Mouse (Mus musculus) skeletal muscle tissue, adult 2 months (tissue): ENCODE results near the gene Klhl32.
"Not testable (repeated sequence)": the region's sequence is repeated elsewhere in the genome, so short reads cannot be mapped to it uniquely, and the experiment has no call there.

Source experiments
- DNase-seq: peaks from one replicate; pipeline ENCODE4 v3.0.0-alpha.2; 2012; ENCODE audit warnings: low read depth, low spot score

Klhl32 gene

DNA sequence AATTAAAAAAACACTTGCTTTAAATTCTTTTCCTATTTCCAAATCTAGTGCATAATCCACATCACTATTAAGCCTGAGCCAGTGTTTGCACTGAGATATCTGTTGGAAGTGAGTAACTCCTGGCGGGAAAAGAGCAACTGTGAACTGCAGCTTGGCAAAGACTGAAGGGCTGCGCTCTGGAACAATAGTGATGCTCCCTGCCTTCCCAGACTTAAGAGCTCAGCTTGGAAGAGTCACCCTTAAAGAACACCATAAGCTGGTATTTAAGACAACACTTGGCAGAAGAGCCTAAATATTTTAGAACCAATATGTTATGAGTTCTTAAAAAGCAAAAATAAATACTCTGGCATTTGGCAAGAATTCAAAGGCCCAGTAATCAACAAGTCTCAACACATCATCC is 55.7 kb downstream of the Klhl32 start:
- DNase-seq, result no peak

DNA sequence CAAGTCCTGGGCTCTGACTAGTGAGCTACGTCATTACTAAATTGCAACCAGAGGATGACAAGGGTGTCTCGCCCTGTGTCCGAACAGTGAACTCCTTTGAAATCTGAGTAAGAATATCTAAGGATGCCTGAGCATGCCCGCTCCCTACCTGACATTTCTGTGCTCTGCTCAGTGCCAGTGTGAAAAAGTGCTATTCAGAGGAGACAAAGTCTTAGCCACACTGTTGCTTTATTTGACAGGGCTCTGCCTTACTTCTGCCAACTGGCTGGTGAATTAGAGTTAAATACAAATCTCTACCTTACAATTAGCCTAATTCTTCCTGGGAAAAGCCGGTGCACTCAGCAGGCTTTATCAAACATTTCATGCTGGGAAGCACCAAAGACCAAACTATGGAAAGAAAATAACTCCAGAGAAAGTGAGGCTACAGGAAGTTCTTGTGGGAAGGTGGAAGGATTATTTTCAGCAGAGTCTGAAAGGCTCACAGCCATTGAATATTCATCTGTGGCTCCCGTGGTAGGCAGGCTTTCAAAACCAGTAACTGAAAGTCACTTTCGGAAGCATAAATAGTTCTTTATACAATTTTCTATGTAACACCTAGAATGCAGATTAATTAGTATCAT is 57.1 kb downstream of the Klhl32 start:
- DNase-seq, result no peak

DNA sequence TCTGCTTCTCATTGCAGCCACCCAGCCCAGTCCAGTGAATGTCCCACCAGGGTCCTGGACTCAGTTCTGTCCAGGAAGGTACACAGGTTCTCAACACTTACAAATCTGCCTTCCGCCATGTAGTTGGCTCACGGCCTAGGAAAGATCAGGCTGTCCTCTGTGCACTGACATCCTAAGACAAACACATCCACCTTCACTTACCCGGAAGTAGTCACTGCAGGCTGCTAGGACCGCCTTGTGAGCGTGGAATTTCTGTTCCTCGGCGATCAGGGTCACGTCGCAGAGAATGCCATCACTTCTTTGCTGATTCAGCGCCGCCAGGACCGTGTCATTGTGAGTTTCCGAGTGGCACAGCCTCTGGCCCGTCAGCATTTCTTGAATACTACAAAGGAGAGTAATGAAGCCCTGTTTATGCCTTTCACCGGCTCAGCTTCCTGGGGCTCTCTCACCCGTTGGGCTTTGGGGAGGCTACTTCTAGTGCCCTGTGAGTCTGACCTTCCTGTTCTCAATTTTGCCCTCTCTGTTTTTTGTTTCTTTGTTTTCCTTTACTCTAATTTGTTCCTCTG is 58.4 kb downstream of the Klhl32 start:
- no peak for DNase-seq

DNA sequence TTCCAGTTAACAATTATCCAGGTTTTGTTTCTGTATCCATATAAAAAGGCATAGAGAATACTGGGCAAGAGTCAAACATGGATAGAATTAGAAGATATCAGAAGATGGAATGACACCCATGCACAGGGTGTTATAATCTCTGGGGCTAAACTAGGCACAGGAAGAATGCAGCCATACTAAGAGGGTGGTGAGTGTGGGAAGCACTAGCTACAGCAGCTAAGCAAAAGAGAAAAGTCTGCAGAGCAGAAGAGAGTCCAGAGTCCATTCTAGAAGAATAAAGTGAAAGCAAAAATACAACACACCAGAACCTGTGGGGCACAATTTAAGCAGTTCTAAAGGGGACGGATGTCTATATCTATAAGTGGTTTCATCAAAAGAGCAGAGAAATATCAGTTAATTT is 61.6 kb downstream of the Klhl32 start:
- no peak for DNase-seq

DNA sequence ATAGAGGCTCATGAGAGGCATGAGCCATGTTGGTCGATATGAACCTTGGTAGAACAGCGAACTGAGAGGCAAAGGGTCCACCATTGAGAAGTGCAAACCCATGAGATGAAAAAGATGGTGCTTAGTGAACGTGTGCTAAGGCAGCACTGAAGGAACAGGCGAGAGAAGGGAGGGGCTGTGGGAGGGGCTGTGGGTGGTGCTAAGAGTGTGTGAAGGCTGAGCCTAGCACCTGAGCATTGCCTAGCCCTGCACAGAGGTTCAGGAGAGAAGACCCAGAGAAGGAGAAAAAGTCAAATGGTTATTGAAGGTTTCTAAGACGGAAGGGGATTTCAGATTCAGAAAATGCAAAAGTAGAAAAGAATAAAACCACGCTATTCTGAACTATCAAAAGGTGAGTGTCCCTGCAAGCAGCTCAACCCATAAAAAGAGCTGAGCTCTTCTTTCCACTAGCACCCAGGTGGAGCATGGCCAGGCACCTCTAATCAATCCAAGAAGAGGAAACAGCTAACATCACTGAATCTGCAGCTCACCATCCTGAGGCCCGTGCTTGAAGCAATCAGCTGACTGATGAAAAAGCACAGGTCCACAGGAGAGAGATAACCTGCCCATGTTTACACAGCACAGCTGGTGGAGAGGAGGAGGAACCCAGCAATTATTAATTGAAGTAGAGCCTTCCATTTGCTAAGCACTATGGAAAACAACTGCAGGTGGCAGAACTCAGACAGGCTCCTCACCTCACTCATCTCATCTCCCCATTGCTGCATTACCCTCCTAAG is 65.0 kb downstream of the Klhl32 start:
- DNase-seq, result no peak

DNA sequence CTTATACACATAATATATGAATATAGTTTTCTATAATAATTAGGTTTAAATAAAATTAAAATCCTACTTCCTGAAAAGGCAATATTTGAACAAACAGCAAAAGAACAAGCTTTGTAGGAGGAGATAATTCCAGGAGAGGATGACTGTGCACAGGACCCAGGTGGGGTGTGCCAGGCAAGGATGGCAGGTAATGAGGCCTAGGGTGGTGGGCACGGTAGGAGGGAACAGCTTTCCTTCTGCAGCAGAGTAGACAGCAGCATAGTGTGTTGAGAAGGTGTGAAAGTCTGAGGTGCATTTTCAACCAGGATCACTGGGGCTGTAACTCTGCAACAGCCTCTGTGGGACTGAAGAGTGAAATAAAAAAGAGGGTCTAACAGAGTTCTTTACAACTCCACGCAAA is 85.0 kb downstream of the Klhl32 start:
- no peak for DNase-seq

DNA sequence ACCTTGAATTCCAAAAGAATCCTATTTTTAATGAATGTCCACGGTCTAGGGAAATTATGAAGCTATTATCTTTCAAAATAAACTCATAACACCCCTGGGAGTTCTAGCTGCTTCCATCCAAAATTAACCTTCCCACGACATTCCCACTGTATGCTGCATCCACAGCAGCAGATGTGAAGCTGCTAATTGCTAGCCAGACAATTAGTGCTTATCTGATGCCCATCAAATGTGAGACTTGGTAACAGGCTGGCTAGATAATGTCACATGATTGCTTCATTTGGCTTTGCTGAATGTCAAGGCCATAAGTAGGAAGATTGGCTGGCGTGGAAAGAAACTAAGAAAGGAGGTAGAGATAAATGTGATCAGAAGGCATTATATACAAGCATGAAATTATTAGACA is 85.5 kb downstream of the Klhl32 start:
- no peak for DNase-seq

DNA sequence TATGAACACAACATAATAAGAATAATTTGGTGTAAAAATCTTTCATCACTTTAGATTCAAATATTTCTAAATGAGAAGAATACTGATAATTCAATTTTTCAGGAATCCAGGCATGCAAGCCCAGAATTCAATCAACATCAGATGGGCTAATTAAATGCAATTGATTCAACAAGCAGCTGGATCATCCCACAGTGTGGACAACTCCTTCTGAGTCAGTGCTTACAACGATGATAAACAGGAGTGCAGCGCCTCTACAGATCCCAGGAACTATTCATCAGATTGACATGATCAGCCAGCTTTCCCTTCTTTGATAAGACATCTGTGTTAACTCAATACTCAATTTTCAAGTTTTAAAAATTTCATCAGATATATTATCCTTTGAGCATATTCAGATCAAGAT is 86.4 kb downstream of the Klhl32 start:
- DNase-seq, result no peak

DNA sequence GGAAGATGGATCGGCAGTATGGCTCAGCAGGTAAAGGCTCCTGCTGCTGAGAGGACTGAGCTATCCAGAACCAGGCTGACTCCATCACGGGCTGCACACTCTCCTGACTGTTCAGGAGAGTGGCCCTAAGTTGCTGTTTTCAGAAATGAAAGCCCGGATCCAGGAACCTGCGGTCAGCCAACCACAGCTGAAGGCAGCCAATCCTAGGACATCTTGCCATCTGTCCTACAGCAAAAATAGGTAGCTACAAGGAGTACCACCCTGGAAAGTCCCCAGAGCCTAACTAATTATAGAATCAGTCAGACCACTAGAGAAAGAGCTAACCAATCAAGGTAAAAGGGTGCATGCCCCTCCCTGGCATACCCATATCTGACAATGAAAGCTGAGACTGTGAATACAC is 87.5 kb downstream of the Klhl32 start:
- DNase-seq, result no peak

DNA sequence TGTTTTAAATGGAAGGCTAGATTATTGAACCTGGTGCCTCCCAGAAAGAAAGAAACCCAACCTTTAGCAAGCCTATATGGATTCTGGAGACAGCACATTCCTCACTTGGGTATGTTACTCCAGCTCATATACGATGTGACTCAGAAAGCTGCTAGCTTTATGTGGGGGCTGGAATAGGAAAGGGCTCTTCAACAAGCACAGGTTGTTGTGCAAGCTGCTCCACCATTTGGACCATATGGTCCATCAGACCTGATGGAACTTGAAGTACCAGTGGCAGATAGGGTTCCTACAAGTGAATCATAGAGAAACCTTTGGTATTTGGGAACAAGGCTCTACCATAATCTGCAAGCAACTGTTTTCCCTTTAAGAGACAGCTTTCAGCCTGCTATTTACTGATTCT is 92.0 kb downstream of the Klhl32 start:
- DNase-seq, result no peak

DNA sequence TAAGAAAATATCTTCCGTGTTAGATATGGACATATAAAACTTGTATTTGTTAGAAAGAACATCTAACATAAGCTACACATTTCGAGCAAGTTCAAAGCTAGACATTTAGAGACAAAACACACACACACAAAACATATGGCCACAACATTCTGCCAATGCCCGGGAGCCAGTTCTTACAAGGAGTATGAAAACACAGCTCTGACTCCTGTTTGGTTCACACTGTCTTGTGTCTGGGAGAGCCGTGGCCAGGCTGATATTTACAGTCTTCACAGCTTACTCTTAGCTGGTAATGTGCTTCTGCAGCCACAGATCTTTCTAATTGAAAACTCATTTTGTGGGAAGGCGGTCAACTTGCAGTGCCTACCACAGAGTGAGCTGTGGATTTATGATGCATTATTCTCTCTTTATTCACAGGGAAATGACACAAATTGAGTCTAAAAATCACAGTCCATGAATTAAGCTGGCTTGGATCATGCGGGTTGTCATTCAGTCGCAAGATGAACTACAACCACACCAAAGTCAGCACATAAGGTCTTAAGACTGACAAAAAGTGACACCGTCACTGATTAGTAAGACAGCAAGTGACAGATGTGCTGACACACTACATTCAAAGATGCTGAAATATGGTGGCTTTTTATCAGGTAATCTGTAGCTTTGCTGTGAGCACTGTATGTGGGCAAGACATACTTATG is 98.3 kb downstream of the Klhl32 start:
- DNase-seq, result no peak

DNA sequence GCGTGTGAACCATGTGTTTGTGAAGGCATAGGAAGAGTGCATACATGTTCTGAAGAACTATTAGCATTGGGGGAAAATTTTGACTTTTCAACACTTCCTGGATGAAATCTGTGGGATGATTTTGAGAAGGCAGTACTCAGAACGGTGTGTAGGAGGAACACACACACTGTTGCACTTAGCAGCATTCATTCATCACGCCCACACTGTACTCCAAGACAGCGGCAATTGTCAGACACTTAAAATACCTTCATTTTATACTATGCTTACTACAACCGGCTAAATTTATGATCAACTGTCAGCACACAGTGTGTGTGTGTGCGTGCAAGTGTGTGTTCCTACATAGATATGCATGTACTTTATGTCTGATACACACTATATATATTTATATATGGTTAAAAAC is 113.8 kb downstream of the Klhl32 start:
- DNase-seq, result no peak

DNA sequence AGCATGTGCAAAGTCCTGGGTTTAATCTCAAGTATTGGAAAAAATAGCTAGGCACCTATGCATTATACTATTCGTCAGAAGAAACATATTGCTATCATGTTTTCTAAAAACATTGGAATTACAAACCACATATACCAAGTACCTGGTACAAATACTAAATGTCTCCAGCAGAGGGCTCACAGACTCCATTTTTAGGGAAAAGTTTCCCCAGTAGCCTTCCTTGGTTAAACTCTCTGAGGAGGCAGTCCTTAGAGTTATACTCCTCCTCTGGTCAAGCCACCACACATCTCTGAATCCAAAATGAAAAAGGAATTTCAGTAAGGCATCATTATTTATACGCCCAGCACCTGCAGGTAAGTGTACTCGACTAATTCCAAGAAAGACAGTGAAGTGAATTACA is 130.1 kb downstream of the Klhl32 start:
- DNase-seq, result no peak

DNA sequence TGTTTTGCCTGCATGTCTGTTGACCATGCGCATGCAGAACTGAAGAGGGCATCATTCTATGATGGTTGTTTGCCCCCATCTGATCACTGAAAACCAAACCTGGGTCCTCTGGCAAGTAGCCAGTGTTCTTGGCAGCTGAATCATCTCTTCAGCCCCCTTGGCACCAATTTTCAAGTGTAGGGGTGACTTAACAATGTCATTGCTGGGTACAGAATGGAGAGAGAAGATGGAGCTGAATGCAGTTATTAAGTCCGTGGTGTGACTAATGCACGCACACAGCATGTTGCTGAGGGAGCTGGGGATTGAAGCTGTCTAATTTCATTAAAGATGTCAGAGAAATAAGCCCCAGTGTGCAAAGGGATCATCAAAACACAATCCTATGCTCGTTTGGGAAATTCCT is 135.4 kb downstream of the Klhl32 start:
- DNase-seq, result no peak

DNA sequence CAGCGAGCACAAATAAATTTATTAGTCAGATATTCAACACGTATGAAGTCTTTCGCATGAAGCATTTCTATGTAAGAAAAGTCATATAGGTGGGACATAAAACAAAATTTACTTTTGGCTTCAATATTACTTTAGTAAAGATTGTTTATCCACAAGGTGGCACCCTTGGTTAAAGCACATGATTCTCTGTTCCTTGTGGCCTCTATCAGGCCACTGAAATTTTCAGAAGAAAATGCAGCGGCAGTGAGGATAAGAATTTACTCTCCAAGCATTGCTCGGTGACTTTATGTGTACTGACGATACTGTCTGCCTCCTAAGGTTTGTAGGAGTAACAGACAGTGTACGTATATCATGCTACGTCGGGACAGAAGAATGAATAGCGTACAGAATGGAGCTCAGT is 136.6 kb downstream of the Klhl32 start:
- no peak for DNase-seq

DNA sequence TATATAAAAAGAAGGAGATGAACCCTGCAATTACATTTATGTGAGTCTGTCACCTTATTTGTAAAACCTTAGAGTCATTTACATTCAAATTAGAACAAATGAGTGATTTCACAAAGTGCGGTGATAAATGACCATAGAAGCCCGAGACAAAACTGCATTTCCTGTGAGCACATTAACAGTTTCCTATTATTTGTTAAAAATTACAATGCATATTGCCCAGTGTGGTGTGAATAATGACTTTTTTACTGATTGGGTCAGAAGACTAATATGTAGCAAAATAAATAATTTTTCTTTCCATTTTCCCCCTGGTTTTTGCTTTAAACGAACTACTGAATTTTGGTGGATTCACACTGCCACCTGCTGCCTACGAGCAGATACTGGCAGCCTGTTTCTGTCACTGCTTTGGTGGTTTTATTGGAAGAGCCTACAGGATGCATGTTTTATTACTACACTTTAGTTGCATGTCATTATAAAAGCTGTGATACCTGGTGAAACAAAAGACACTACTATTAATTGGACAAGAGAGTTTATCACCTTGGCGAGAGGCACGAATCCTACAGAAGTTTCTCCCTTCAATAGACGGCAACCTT is 152.3 kb downstream of the Klhl32 start:
- DNase-seq, result no peak

DNA sequence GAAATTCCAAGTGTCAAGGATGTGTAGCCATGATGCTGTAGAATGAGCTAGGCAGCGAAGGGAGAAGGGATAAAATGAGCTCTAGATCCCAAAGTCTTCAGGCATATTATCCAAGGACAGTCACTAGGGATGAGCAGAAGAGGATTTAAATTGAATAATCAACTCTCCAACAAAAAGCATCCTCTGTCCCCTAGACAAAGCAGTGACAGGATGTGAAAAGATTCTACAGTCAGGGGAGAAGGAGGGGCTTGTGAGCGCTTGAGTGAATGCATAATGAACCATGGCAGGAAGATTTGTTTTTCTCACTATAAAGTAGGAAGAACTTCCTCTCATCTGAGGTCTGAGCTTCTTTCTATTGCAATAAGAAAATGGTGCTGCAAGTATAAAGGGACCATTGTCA is 170.8 kb downstream of the Klhl32 start:
- no peak for DNase-seq

DNA sequence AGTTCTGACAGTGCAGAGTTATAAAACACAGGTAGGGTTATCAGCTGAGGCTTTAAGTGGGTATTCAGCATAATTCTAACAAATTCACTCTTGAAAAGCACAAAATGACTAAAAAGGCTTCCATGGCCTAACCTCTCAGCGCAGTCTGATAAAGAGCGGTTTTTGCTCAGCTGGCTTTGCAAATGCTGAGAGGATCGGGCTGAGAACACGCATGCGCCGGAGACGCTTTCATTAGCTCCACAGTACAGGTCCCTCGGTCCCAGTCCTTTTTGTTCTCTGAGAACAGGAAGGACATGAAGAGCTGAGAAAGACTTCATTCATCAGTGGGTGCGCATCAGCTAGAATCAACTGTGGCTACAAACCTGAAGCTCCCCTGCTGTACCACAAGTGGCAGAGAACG is 180.9 kb downstream of the Klhl32 start:
- no peak for DNase-seq

DNA sequence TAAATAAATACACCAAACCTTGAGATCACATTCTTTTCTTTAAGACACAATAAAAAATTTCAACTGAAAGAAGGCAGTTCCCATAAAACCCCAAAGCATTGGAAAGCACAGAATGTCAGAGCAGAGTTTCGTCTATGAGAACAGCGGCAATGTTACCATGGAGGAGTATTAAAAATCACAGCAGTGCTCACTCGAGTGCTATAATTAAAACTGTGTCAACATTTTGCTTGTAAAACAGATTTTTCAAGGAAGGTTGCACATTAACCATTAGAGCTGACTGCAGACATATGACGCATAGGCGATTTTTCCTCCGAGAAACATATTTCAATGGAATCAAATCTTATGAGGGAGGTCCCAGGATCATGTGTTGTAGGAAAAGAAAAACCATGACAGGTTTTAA is 191.7 kb downstream of the Klhl32 start:
- no peak for DNase-seq

DNA sequence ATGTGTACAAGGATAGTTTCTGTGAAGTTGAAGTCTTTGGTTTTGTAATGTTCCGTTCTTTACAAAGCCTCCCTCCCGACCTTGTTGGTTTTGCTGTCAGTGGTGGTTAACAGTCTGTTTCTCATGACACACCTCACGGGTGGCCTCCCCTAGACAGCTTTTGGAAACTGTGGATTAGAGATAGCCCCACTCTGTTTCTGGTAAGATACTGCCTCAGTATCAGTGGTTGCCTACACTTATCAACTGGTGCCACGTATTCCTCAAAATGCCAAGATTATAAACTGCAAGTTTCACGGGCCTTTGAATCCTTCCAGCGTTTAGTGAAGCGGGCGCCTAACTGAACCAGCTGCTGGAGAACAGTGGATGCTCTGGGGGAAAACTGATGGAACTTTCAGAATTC is 206.2 kb downstream of the Klhl32 start:
- not testable (repeated sequence) for DNase-seq

DNA sequence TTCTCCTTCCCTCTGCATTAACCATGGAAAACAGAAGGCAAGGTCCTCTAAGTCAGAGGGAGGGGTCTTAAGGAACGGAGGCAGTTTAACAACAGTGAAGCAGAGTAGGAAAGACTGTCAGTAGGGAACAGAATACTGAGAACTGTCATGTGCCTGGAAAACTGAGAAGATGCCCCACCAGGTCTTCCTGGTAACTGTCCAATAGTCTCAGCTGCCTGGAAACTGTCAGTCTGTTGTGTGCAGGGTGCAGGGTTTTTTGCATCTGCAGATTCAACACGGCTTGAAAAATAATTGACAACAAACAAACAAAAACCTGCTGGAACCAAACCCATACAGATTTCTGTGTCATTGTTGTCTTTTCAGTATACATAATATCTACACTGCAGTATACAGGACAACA is 208.6 kb downstream of the Klhl32 start:
- DNase-seq, result no peak

DNA sequence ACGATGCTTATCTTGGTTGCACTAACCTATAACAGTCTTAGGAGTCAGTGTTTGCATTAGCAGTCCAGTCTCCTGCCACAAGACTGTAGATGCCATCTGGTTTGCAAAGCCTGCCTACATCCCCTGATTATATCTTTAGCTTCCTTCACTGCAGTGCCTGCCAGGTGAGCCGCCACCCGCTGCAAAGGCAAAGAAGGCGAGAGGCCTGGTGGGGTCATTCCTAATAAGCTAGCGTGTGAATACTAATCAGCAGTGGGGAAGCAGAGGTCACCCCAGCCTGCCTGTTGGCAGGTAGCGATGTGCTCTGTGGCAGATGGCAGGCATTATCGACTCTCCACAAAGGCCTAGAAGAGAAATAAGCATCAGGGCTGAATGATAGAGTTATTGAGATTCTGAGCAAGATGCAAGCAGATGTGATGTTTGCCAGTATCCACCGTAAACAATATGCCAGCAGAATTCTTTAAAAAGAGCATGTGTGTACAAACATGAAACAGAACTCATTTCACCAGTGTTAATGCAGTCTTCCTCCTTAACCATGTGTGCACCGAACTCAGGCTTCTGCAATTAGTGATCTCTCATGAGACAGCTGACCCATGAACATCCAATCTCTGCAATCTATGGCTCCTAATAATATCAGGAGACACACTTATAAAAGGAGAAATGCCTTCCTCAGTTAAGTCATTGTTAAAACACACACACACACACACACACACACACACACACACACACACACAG is 219.6 kb downstream of the Klhl32 start:
- no peak for DNase-seq
